Mouse (Mus musculus) forebrain, embryonic 14.5 days (tissue): ENCODE data around the gene Slco1a6. TPM values are rescaled to one million over a fixed set of nuclear protein-coding genes. Genes with fewer than 3 reads are reported as not detected.
A peak's percentile ranks its signal among the peaks of the same experiment; 100 is the strongest.
"Not testable (repeated sequence)": the region's sequence is repeated elsewhere in the genome, so short reads cannot be mapped to it uniquely, and the experiment has no call there.

Experiments
- ATAC-seq: fragments of 200-750 bp; cut with Nextera tagmentation; 2 replicates; pipeline ENCODE4 v1.8.0; 2017; ENCODE audit warnings: mild to moderate bottlenecking, moderate library complexity
- DNase-seq: peaks from one replicate; pipeline ENCODE4 v3.0.0-alpha.2; 2015; ENCODE audit warnings: low spot score
- H3K27ac ChIP-seq: fragments of 300-500 bp; sonication (generic); 2 replicates; pipeline ENCODE4 v1.5.1; 2014; ENCODE audit warnings: low read depth, mild to moderate bottlenecking, control low read depth, low read length, moderate library complexity
- H3K27me3 ChIP-seq: fragments of 300-500 bp; sonication (generic); replicated peaks from 2 replicates; pipeline ENCODE4 v1.6.1; 2014; ENCODE audit warnings: low read length, control low read depth, mixed read lengths; ENCODE audit not compliant: control insufficient read depth, insufficient read depth
- H3K36me3 ChIP-seq: fragments of 300-500 bp; sonication (generic); 2 replicates; pipeline ENCODE4 v1.6.1; 2014; ENCODE audit warnings: low read length, control low read depth; ENCODE audit not compliant: control insufficient read depth, insufficient read depth
- H3K4me1 ChIP-seq: fragments of 300-500 bp; sonication (generic); 2 replicates; pipeline ENCODE4 v1.6.1; 2014; ENCODE audit warnings: antibody characterized with exemption, low read length, control low read depth; ENCODE audit not compliant: control insufficient read depth, insufficient read depth
- H3K4me2 ChIP-seq: fragments of 300-500 bp; sonication (generic); 2 replicates; pipeline ENCODE4 v1.6.1; 2014; ENCODE audit warnings: mild to moderate bottlenecking, control low read depth, low read length
- H3K4me3 ChIP-seq: fragments of 300-500 bp; sonication (generic); 2 replicates; pipeline ENCODE4 v1.5.1; 2014; ENCODE audit warnings: low read depth, low read length, control low read depth
- H3K9ac ChIP-seq: fragments of 300-500 bp; sonication (generic); 2 replicates; pipeline ENCODE4 v1.6.1; 2014; ENCODE audit warnings: mild to moderate bottlenecking, low read length, control low read depth, moderate library complexity
- H3K9me3 ChIP-seq: fragments of 300-500 bp; sonication (generic); replicated peaks from 2 replicates; pipeline ENCODE4 v1.6.1; 2016; ENCODE audit warnings: low read length, control low read depth, mixed read lengths; ENCODE audit not compliant: control insufficient read depth
- WGBS: fragments of 180-500 bp; shearing (Covaris S2); extraction: QIAGEN DNeasy Blood & Tissue Kit; methylation state at CpG from one replicate; pipeline ENCODE4 v1.1.7; 2014; 5-methylcytosine and 5-hydroxymethylcytosine counted together
- polyA plus RNA-seq: library from polyadenylated mRNA; unstranded; fragments of >200 nt; fragmentation: Nextera tagmentation; extraction: Ambion mirVana; gene quantifications from 2 replicates; pipeline ENCODE4 v1.2.1, GENCODE M21; 2014

The Slco1a6 gene
- polyA plus RNA-seq, 1 experiment from 2014 or later = not detected

GRCm38 (mm10) chr6:142191962-142192361 lies 16.4 kb downstream of the Slco1a6 start:
- 89% methylated on average over 1 of the region's 1 CpGs for WGBS
- no peak overlapping the region for H3K27ac ChIP-seq
- no peak for ATAC-seq

DNA sequence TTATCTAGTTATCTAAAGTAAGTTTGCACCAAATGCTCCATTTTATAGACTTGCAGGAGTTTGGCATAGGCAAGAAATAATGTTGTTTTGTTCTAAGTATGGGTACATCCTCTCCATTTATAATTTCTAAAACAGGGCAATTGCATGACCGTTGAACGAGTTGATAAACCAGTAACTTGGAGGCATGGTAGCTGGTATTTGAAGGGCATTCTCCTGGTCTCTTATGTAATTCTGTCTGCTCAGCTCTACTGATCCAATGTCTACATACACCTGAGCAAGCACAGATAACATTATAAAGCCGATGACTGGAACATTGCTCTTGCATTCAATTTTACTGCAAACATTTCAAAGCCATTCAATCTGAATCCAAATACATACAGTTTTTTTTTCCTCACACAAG lies 20.9 kb downstream of the Slco1a6 start:
- Histone ChIP-seq H3K4me1 (no peaks in the 10 kb centered on the region), H3K9ac (no peak overlapping the region), H3K27me3 (no peaks in the 10 kb centered on the region), H3K36me3 (no peaks in the 10 kb centered on the region), H3K27ac (no peak overlapping the region), H3K4me3 (no peak overlapping the region), H3K9me3 (no peaks in the 10 kb centered on the region), H3K4me2 (no peak overlapping the region)
- no peak for DNase-seq
- ATAC-seq = no peak
- 94% methylated on average over 3 of the region's 3 CpGs for WGBS

More at GRCm38 (mm10) chr6:142191962-142192361, 16.4 kb downstream of the Slco1a6 start:
- Histone ChIP-seq H3K27me3 (no peaks in the 10 kb centered on the region), H3K4me2 (no peak overlapping the region), H3K4me1 (no peaks in the 10 kb centered on the region), H3K9me3 (no peaks in the 10 kb centered on the region), H3K4me3 (no peak overlapping the region), H3K9ac (no peak overlapping the region), H3K36me3 (no peaks in the 10 kb centered on the region)
- DNase-seq = no peak

- H3K4me2 ChIP-seq = no peak overlapping the region
- H3K9ac ChIP-seq = no peak overlapping the region
- no peak overlapping the region for H3K27ac ChIP-seq
- WGBS = 90% methylated on average over 2 of the region's 2 CpGs
- H3K36me3 ChIP-seq = no peaks in the 10 kb centered on the region
- no peaks in the 10 kb centered on the region for H3K9me3 ChIP-seq
- H3K4me3 ChIP-seq = no peak overlapping the region
- ATAC-seq (no peak), DNase-seq (no peak)
- H3K27me3 ChIP-seq = no peaks in the 10 kb centered on the region
- H3K4me1 ChIP-seq = no peaks in the 10 kb centered on the region
Observed at GRCm38 (mm10) chr6:142185868-142186415, 22.4 kb downstream of the Slco1a6 start.

DNA sequence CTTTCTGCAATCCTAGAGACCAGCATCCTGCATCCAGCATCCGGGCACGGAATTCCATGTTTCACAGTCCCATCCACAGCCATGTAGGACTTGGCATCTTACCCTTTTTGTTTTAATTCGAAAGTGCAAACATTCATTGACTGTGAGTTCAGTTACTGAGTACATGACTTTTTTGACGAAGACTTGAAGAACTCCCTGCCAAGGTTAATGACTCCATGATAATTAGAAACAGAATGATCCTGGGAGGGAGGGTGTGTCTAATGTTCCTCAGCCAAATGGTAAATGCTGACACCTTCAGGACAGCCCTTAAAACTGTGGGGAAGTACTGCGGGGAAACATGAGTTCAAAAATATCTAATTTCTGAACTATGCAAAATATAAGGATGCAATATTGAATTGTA lies 44.9 kb downstream of the Slco1a6 start:
- H3K36me3 ChIP-seq = no peaks in the 10 kb centered on the region
- H3K9ac ChIP-seq = no peak overlapping the region
- H3K9me3 ChIP-seq = no peaks in the 10 kb centered on the region
- DNase-seq = no peak
- H3K4me2 ChIP-seq = no peak overlapping the region
- no peaks in the 10 kb centered on the region for H3K27me3 ChIP-seq
- no peak overlapping the region for H3K4me3 ChIP-seq
- no peak for ATAC-seq
- no peaks in the 10 kb centered on the region for H3K4me1 ChIP-seq
- WGBS = 84% methylated on average over 5 of the region's 5 CpGs
- no peak overlapping the region for H3K27ac ChIP-seq

DNA sequence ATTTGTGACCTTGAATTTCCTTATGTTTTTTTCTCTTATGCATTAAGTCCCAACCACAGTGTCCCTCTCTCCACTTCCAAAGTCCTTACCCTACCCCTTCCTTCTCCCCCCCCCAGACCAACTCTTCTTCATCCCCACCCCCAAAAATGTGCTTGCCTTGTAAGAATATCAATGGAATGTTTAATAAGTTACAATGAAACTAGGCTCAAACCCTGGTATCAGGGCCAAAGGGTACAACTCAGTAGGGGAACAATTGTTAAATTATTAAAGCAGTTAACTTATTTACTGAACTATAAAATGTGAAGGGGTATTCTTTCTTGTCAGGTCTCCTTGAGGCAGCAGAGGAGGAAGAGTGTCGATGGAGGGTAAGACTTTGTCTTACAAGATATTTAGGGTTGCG lies 47.1 kb downstream of the Slco1a6 start:
- Histone ChIP-seq H3K9me3 (no peaks in the 10 kb centered on the region), H3K36me3 (no peaks in the 10 kb centered on the region), H3K4me1 (no peaks in the 10 kb centered on the region), H3K27me3 (no peaks in the 10 kb centered on the region), H3K9ac (no peak overlapping the region), H3K4me3 (no peak overlapping the region), H3K4me2 (no peak overlapping the region), H3K27ac (no peak overlapping the region)
- no peak for DNase-seq
- WGBS = 92% methylated on average over 2 of the region's 2 CpGs
- ATAC-seq = no peak

- 95% methylated on average over 2 of the region's 10 CpGs for WGBS
- H3K4me3 ChIP-seq, H3K4me2 ChIP-seq, DNase-seq, H3K27ac ChIP-seq, H3K9ac ChIP-seq, H3K27me3 ChIP-seq, ATAC-seq, H3K36me3 ChIP-seq, H3K9me3 ChIP-seq, H3K4me1 ChIP-seq: not testable (repeated sequence)
Observed at GRCm38 (mm10) chr6:142154081-142154480, 54.2 kb downstream of the Slco1a6 start.

DNA sequence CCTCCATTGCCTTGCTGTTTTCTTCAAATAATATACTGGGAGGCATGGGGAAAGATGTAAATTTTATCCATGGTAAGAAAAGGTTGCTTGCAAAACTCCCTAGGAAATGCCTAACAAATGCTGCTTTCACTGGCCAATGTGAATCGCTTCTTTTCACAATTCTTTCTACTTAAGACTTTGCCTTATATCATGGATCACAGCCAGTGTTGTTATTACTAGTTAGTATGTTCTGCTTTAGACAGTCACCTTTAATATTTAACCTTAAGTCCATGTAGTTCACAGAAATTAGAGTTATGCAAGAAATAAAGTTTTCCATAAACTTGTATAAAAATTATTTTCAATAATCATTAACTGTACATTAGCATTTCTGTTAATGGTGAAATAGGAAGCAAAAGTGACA lies 60.0 kb downstream of the Slco1a6 start:
- H3K36me3 ChIP-seq = no peaks in the 10 kb centered on the region
- H3K27ac ChIP-seq = no peak overlapping the region
- no peaks in the 10 kb centered on the region for H3K9me3 ChIP-seq
- H3K4me2 ChIP-seq = no peak overlapping the region
- 87% methylated on average over 1 of the region's 1 CpGs for WGBS
- H3K4me1 ChIP-seq = no peaks in the 10 kb centered on the region
- DNase-seq (no peak), ATAC-seq (no peak)
- no peak overlapping the region for H3K9ac ChIP-seq
- no peaks in the 10 kb centered on the region for H3K27me3 ChIP-seq
- no peak overlapping the region for H3K4me3 ChIP-seq

- Histone ChIP-seq H3K4me2 (no peak overlapping the region), H3K36me3 (no peaks in the 10 kb centered on the region), H3K9ac (no peak overlapping the region), H3K27ac (no peak overlapping the region), H3K9me3 (no peaks in the 10 kb centered on the region), H3K4me1 (peaks cover 4% of the 10 kb centered on the region; the same call in 1 of the 2 replicates), H3K27me3 (no peaks in the 10 kb centered on the region), H3K4me3 (no peak overlapping the region)
- ATAC-seq (peak; percentile 93), DNase-seq (peak; percentile 72)
- WGBS = 23% methylated on average over 3 of the region's 3 CpGs
Observed at GRCm38 (mm10) chr6:142111667-142112305, 96.5 kb downstream of the Slco1a6 start.

DNA sequence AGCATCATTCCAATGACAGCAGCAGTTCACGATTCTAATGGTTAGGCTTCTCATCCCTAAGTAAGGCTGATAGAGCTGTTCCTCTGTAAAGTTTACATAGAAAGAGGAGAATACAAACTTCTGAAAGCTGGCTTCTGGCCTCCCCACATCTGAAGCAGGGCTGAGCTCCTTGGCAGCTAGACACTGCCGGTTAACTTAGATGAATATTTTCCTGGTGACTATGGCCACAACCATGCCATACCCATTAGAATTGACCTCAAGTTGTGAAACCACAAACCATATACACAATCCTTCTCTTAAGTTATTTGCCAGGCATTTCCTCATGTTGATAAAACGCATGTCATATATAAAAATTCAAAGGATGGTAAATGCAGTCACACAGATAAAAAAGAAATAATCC lies 117.2 kb downstream of the Slco1a6 start:
- Histone ChIP-seq H3K9me3 (no peaks in the 10 kb centered on the region), H3K9ac (no peak overlapping the region), H3K4me2 (no peak overlapping the region), H3K27me3 (no peaks in the 10 kb centered on the region), H3K36me3 (no peaks in the 10 kb centered on the region), H3K4me3 (no peak overlapping the region), H3K4me1 (no peaks in the 10 kb centered on the region), H3K27ac (no peak overlapping the region)
- 89% methylated on average over 3 of the region's 3 CpGs for WGBS
- ATAC-seq (no peak), DNase-seq (no peak)
